Mouse (Mus musculus) kidney, embryonic 15.5 days (tissue): ENCODE results near the gene Cpm. TPM values are rescaled to one million over a fixed set of nuclear protein-coding genes. Genes with fewer than 3 reads are reported as not detected.
A peak's percentile ranks its signal among the peaks of the same experiment; 100 is the strongest.

ENCODE experiments used
- ATAC-seq: fragments of 200-750 bp; cut with Nextera tagmentation; replicated peaks from 2 replicates; pipeline ENCODE4 v1.8.0; 2017; ENCODE audit warnings: moderate TSS enrichment; ENCODE audit not compliant: low FRiP score
- H3K27ac ChIP-seq: fragments of 300-500 bp; sonication (generic); 2 replicates; pipeline ENCODE4 v1.5.1; 2015; ENCODE audit warnings: mild to moderate bottlenecking, inconsistent platforms
- H3K27me3 ChIP-seq: fragments of 300-500 bp; sonication (generic); 2 replicates; pipeline ENCODE4 v1.6.1; 2015; ENCODE audit warnings: inconsistent platforms
- H3K36me3 ChIP-seq: fragments of 300-500 bp; sonication (generic); 2 replicates; pipeline ENCODE4 v1.6.1; 2015; ENCODE audit warnings: inconsistent platforms
- H3K4me1 ChIP-seq: fragments of 300-500 bp; sonication (generic); 2 replicates; pipeline ENCODE4 v1.6.1; 2015; ENCODE audit warnings: inconsistent platforms
- H3K4me2 ChIP-seq: fragments of 300-500 bp; sonication (generic); 2 replicates; pipeline ENCODE4 v1.6.1; 2015; ENCODE audit warnings: moderate library complexity, mild to moderate bottlenecking, inconsistent platforms
- H3K4me3 ChIP-seq: fragments of 300-500 bp; sonication (generic); replicated peaks from 2 replicates; pipeline ENCODE4 v1.5.1; 2015; ENCODE audit warnings: mild to moderate bottlenecking, inconsistent platforms
- H3K9ac ChIP-seq: fragments of 300-500 bp; sonication (generic); 2 replicates; pipeline ENCODE4 v1.6.1; 2015; ENCODE audit warnings: mild to moderate bottlenecking, inconsistent platforms
- H3K9me3 ChIP-seq: fragments of 300-500 bp; sonication (generic); replicated peaks from 2 replicates; pipeline ENCODE4 v1.6.1; 2016; ENCODE audit warnings: inconsistent platforms
- whole genome bisulfite sequencing: fragments of 180-500 bp; shearing (Covaris S2); methylation state at CpG from one replicate; pipeline ENCODE4 v1.1.7; 2015; ENCODE audit warnings: mixed read lengths; 5-methylcytosine and 5-hydroxymethylcytosine counted together
- polyA plus RNA-seq: library from polyadenylated mRNA; unstranded; fragments of >200 nt; fragmentation: Nextera tagmentation; extraction: Ambion mirVana; gene quantifications from 2 replicates; pipeline ENCODE4 v1.2.1, GENCODE M21; 2015

Cpm gene
- polyA plus RNA-seq, 1 experiment from 2014 or later = 31.5 TPM

GRCm38 (mm10) chr10:117681999-117682857, 52.9 kb downstream of the Cpm start:
- no peak overlapping the region for H3K4me3 ChIP-seq
- H3K27ac ChIP-seq = no peak overlapping the region
- H3K27me3 ChIP-seq = no peaks in the 10 kb centered on the region
- no peaks in the 10 kb centered on the region for H3K4me1 ChIP-seq
- H3K36me3 ChIP-seq = peaks cover 6% of the 10 kb centered on the region; the same call in 1 of the 2 replicates
- H3K9me3 ChIP-seq = no peaks in the 10 kb centered on the region
- ATAC-seq = no peak
- H3K4me2 ChIP-seq = no peak overlapping the region
- H3K9ac ChIP-seq = no peak overlapping the region
- WGBS = 70% methylated on average over 14 of the region's 14 CpGs

- H3K4me3 ChIP-seq = no peak overlapping the region
- no peaks in the 10 kb centered on the region for H3K27me3 ChIP-seq
- H3K36me3 ChIP-seq = peaks cover 14% of the 10 kb centered on the region
- no peak overlapping the region for H3K27ac ChIP-seq
- ATAC-seq = no peak
- 82% methylated on average over 30 of the region's 30 CpGs for WGBS
- no peak overlapping the region for H3K4me2 ChIP-seq
- H3K9ac ChIP-seq = no peak overlapping the region
- no peaks in the 10 kb centered on the region for H3K9me3 ChIP-seq
- no peaks in the 10 kb centered on the region for H3K4me1 ChIP-seq
Measured at GRCm38 (mm10) chr10:117682858-117683733, 53.8 kb downstream of the Cpm start.

GRCm38 (mm10) chr10:117683734-117684037, 54.4 kb downstream of the Cpm start:
- Histone ChIP-seq H3K9me3 (no peaks in the 10 kb centered on the region), H3K27me3 (no peaks in the 10 kb centered on the region), H3K4me3 (no peak overlapping the region), H3K4me2 (no peak overlapping the region), H3K9ac (no peak overlapping the region), H3K36me3 (peaks cover 20% of the 10 kb centered on the region), H3K4me1 (no peaks in the 10 kb centered on the region), H3K27ac (no peak overlapping the region)
- 87% methylated on average over 9 of the region's 9 CpGs for WGBS
- ATAC-seq = no peak

- ATAC-seq = no peak
- Histone ChIP-seq H3K4me1 (no peaks in the 10 kb centered on the region), H3K9ac (no peak overlapping the region), H3K9me3 (no peaks in the 10 kb centered on the region), H3K27me3 (no peaks in the 10 kb centered on the region), H3K36me3 (peaks cover 29% of the 10 kb centered on the region), H3K4me3 (no peak overlapping the region), H3K27ac (no peak overlapping the region), H3K4me2 (no peak overlapping the region)
- WGBS = 87% methylated on average over 19 of the region's 19 CpGs
Measured at GRCm38 (mm10) chr10:117684298-117685170, 55.2 kb downstream of the Cpm start.

GRCm38 (mm10) chr10:117685171-117685848, 56.0 kb downstream of the Cpm start:
- H3K27me3 ChIP-seq = no peaks in the 10 kb centered on the region
- H3K9me3 ChIP-seq = no peaks in the 10 kb centered on the region
- H3K4me1 ChIP-seq = no peaks in the 10 kb centered on the region
- 89% methylated on average over 15 of the region's 15 CpGs for WGBS
- no peak overlapping the region for H3K4me2 ChIP-seq
- ATAC-seq = no peak
- peaks cover 35% of the 10 kb centered on the region for H3K36me3 ChIP-seq
- H3K27ac ChIP-seq = no peak overlapping the region
- H3K4me3 ChIP-seq = no peak overlapping the region
- H3K9ac ChIP-seq = no peak overlapping the region

GRCm38 (mm10) chr10:117685849-117686591, 56.7 kb downstream of the Cpm start:
- Histone ChIP-seq H3K27ac (no peak overlapping the region), H3K4me1 (no peaks in the 10 kb centered on the region), H3K4me3 (no peak overlapping the region), H3K9ac (no peak overlapping the region), H3K27me3 (no peaks in the 10 kb centered on the region), H3K4me2 (no peak overlapping the region), H3K36me3 (peaks cover 42% of the 10 kb centered on the region), H3K9me3 (no peaks in the 10 kb centered on the region)
- 93% methylated on average over 13 of the region's 13 CpGs for WGBS
- ATAC-seq = no peak

- WGBS = 82% methylated on average over 3 of the region's 3 CpGs
- no peaks in the 10 kb centered on the region for H3K9me3 ChIP-seq
Measured at GRCm38 (mm10) chr10:117687018-117687417, 57.7 kb downstream of the Cpm start.

GRCm38 (mm10) chr10:117687577-117687976, 58.3 kb downstream of the Cpm start:
- Histone ChIP-seq H3K4me2 (no peak overlapping the region), H3K4me1 (no peaks in the 10 kb centered on the region), H3K9me3 (no peaks in the 10 kb centered on the region), H3K4me3 (no peak overlapping the region), H3K36me3 (peaks cover 57% of the 10 kb centered on the region), H3K27me3 (no peaks in the 10 kb centered on the region), H3K9ac (no peak overlapping the region), H3K27ac (no peak overlapping the region)
- no peak for ATAC-seq
- 89% methylated on average over 7 of the region's 7 CpGs for WGBS

More at GRCm38 (mm10) chr10:117687018-117687417, 57.7 kb downstream of the Cpm start:
- no peak overlapping the region for H3K4me3 ChIP-seq
- H3K9ac ChIP-seq = no peak overlapping the region
- no peak for ATAC-seq
- no peaks in the 10 kb centered on the region for H3K4me1 ChIP-seq
- H3K4me2 ChIP-seq = no peak overlapping the region
- H3K27ac ChIP-seq = no peak overlapping the region
- no peaks in the 10 kb centered on the region for H3K27me3 ChIP-seq
- peaks cover 51% of the 10 kb centered on the region for H3K36me3 ChIP-seq

GRCm38 (mm10) chr10:117688204-117689151, 59.2 kb downstream of the Cpm start:
- no peak overlapping the region for H3K4me2 ChIP-seq

More at GRCm38 (mm10) chr10:117688204-117689151, 59.2 kb downstream of the Cpm start:
- no peaks in the 10 kb centered on the region for H3K4me1 ChIP-seq
- H3K27me3 ChIP-seq = no peaks in the 10 kb centered on the region
- H3K4me3 ChIP-seq = no peak overlapping the region
- no peak overlapping the region for H3K27ac ChIP-seq
- peaks cover 64% of the 10 kb centered on the region for H3K36me3 ChIP-seq
- no peak overlapping the region for H3K9ac ChIP-seq
- WGBS = 90% methylated on average over 13 of the region's 13 CpGs
- no peaks in the 10 kb centered on the region for H3K9me3 ChIP-seq
- peak; percentile 46; the same call in 1 of the 2 replicates for ATAC-seq
